Comparison of ENCODE assay signal across 15 mouse cellular contexts in the genomic region with DNA sequence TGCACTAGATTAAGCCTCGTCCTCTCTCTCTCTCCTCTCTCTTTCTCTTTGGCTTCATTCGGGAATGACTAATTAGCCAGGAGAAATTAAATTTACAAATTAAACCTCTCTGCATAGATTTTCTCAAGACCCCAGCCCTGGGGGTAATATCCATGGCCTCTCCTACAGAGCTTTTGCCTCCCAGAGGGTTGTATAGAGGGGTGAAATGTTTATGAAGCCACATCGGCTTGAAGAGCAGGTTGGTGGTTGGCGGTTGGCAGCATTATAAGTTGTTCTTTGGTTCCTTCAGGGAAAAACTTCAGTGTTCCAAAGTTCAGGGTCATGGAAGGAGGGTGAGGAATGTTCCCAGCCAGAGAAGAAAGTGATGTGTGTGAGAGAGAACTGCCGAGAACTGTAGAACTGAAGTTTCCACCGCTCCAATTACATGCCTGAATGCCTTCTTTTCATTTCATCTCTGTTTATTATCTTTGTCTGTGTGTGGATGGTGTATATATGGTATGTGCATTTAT.
"Had no signal": no experiment of that assay in that cellular context is flagged by ENCODE, and none has a peak within 500 bp of the region (broad histone marks: within the 10 kb centered on the region; RNA-seq: fewer than 3 reads in every experiment).

No protein-coding gene starts in this region.

- H3K9me3 ChIP-seq: limb, embryonic 15.5 days; liver, embryonic 12.5 days; midbrain, embryonic 10.5 days; neural tube, embryonic 15.5 days had no signal

- H3K9ac ChIP-seq: limb, embryonic 15.5 days; liver, embryonic 12.5 days; lung, embryonic 14.5 days; neural tube, embryonic 15.5 days had no signal

- H3K4me3 ChIP-seq: layer of hippocampus, adult 2 months; limb, embryonic 15.5 days; liver, embryonic 12.5 days; midbrain, embryonic 10.5 days; myocyte; neural tube, embryonic 15.5 days had no signal

- H3K27me3 ChIP-seq: limb, embryonic 15.5 days; liver, embryonic 12.5 days; neural tube, embryonic 15.5 days had no signal

- H3K27ac ChIP-seq: layer of hippocampus, adult 2 months; limb, embryonic 15.5 days; liver, embryonic 12.5 days; midbrain, embryonic 10.5 days; neural tube, embryonic 15.5 days; stomach, postnatal 0 days had no signal

- ATAC-seq: inflammation-experienced regulatory T-cells, adult 6 months; intestine, postnatal 0 days; liver, embryonic 12.5 days had no signal

- DNase-seq: lung, embryonic 14.5 days; lung, postnatal 10 days; lung, postnatal 4 days; midbrain, embryonic 14.5 days; thymus, adult 2 months; thymus, postnatal 25 days had no signal

- H3K36me3 ChIP-seq: limb, embryonic 15.5 days; liver, embryonic 12.5 days; midbrain, embryonic 10.5 days; neural tube, embryonic 15.5 days had no signal

- H3K4me2 ChIP-seq: limb, embryonic 15.5 days; liver, embryonic 12.5 days; lung, embryonic 14.5 days; neural tube, embryonic 15.5 days had no signal

- H3K4me1 ChIP-seq: limb, embryonic 15.5 days; midbrain, embryonic 10.5 days; neural tube, embryonic 15.5 days had no signal
